Mouse (Mus musculus): ENCODE data around the gene Lpxn. TPM values are rescaled to one million over a fixed set of nuclear protein-coding genes. Genes with fewer than 3 reads are reported as not detected.

Gene Lpxn
- polyA plus RNA-seq, 1 experiment from 2014 or later = 2.8 TPM

Other genes with a start within 250 kb of the Lpxn start
- 0.70 and 1.0 TPM in 2 replicates for gene Gm4952, start 196.2 kb upstream of the Lpxn start, polyA plus RNA-seq (2015; fragmentation: Nextera tagmentation; extraction: Ambion mirVana)
- 0.05 TPM in 1 of 2 replicates, not detected in the other for gene Glyat, start 162.9 kb upstream of the Lpxn start, polyA plus RNA-seq (2015; fragmentation: Nextera tagmentation; extraction: Ambion mirVana)
- not detected in 2 replicates for gene Olfr1442, start 125.8 kb upstream of the Lpxn start, polyA plus RNA-seq (2015; fragmentation: Nextera tagmentation; extraction: Ambion mirVana)
- not detected in 2 replicates for gene Olfr1443, start 118.1 kb upstream of the Lpxn start, polyA plus RNA-seq (2015; fragmentation: Nextera tagmentation; extraction: Ambion mirVana)
- 0.45 and 0.76 TPM in 2 replicates for gene Keg1, start 100.4 kb upstream of the Lpxn start, polyA plus RNA-seq (2015; fragmentation: Nextera tagmentation; extraction: Ambion mirVana)
- gene Cntf, start 30.6 kb upstream of the Lpxn start, polyA plus RNA-seq (2015; fragmentation: Nextera tagmentation; extraction: Ambion mirVana) = 0.99 and 1.4 TPM in 2 replicates
- 9.9 and 11.3 TPM in 2 replicates for gene Zfp91, start 67 bp upstream of the Lpxn start, polyA plus RNA-seq (2015; fragmentation: Nextera tagmentation; extraction: Ambion mirVana)
- gene Gm5244, start 50.5 kb downstream of the Lpxn start, polyA plus RNA-seq (2015; fragmentation: Nextera tagmentation; extraction: Ambion mirVana) = not detected in 2 replicates
- not detected in 2 replicates for gene Olfr1444, start 61.1 kb downstream of the Lpxn start, polyA plus RNA-seq (2015; fragmentation: Nextera tagmentation; extraction: Ambion mirVana)
- not detected in 2 replicates for gene Olfr1445, start 87.7 kb downstream of the Lpxn start, polyA plus RNA-seq (2015; fragmentation: Nextera tagmentation; extraction: Ambion mirVana)
- not detected in 2 replicates for gene Olfr1446, start 97.3 kb downstream of the Lpxn start, polyA plus RNA-seq (2015; fragmentation: Nextera tagmentation; extraction: Ambion mirVana)
- gene Olfr1447, start 107.5 kb downstream of the Lpxn start, polyA plus RNA-seq (2015; fragmentation: Nextera tagmentation; extraction: Ambion mirVana) = not detected in 2 replicates
- not detected in 2 replicates for gene Olfr1448, start 128.2 kb downstream of the Lpxn start, polyA plus RNA-seq (2015; fragmentation: Nextera tagmentation; extraction: Ambion mirVana)
- gene Olfr1449, start 134.6 kb downstream of the Lpxn start, polyA plus RNA-seq (2015; fragmentation: Nextera tagmentation; extraction: Ambion mirVana) = not detected in 2 replicates
- not detected in 2 replicates for gene Olfr1450, start 154.1 kb downstream of the Lpxn start, polyA plus RNA-seq (2015; fragmentation: Nextera tagmentation; extraction: Ambion mirVana)
- gene Olfr1451, start 198.8 kb downstream of the Lpxn start, polyA plus RNA-seq (2015; fragmentation: Nextera tagmentation; extraction: Ambion mirVana) = not detected in 2 replicates
- gene Olfr1453, start 232.1 kb downstream of the Lpxn start, polyA plus RNA-seq (2015; fragmentation: Nextera tagmentation; extraction: Ambion mirVana) = not detected in 2 replicates